Mouse (Mus musculus) midbrain, embryonic 15.5 days (tissue): ENCODE data around the gene Cc2d1a. TPM values are rescaled to one million over a fixed set of nuclear protein-coding genes. Genes with fewer than 3 reads are reported as not detected.

ENCODE experiments used
- ATAC-seq: fragments of 200-750 bp; cut with Nextera tagmentation; replicated peaks from 2 replicates; pipeline ENCODE4 v1.8.0; 2017; ENCODE audit warnings: moderate TSS enrichment
- H3K27ac ChIP-seq: fragments of 300-500 bp; sonication (generic); 2 replicates; pipeline ENCODE4 v1.5.1; 2015; ENCODE audit warnings: mild to moderate bottlenecking, inconsistent platforms
- H3K27me3 ChIP-seq: fragments of 300-500 bp; sonication (generic); replicated peaks from 2 replicates; pipeline ENCODE4 v1.6.1; 2015; ENCODE audit warnings: inconsistent platforms
- H3K36me3 ChIP-seq: fragments of 300-500 bp; sonication (generic); replicated peaks from 2 replicates; pipeline ENCODE4 v1.6.1; 2015; ENCODE audit warnings: inconsistent platforms
- H3K4me1 ChIP-seq: fragments of 300-500 bp; sonication (generic); 2 replicates; pipeline ENCODE4 v1.6.1; 2015; ENCODE audit warnings: inconsistent platforms
- H3K4me2 ChIP-seq: fragments of 300-500 bp; sonication (generic); 2 replicates; pipeline ENCODE4 v1.6.1; 2015; ENCODE audit warnings: inconsistent platforms, mild to moderate bottlenecking, moderate library complexity
- H3K4me3 ChIP-seq: fragments of 300-500 bp; sonication (generic); 2 replicates; pipeline ENCODE4 v1.5.1; 2015; ENCODE audit warnings: mild to moderate bottlenecking, inconsistent platforms
- H3K9ac ChIP-seq: fragments of 300-500 bp; sonication (generic); 2 replicates; pipeline ENCODE4 v1.6.1; 2015; ENCODE audit warnings: mild to moderate bottlenecking, inconsistent platforms
- H3K9me3 ChIP-seq: fragments of 300-500 bp; sonication (generic); 2 replicates; pipeline ENCODE4 v1.6.1; 2016; ENCODE audit warnings: inconsistent platforms
- WGBS: fragments of 180-500 bp; shearing (Covaris S2); methylation state at CpG from one replicate; pipeline ENCODE4 v1.1.7; 2015; ENCODE audit warnings: mixed read lengths; 5-methylcytosine and 5-hydroxymethylcytosine counted together
- polyA plus RNA-seq: library from polyadenylated mRNA; unstranded; fragments of >200 nt; fragmentation: Nextera tagmentation; extraction: Ambion mirVana; gene quantifications from 2 replicates; pipeline ENCODE4 v1.2.1, GENCODE M21; 2015

The Cc2d1a gene
- polyA plus RNA-seq, 1 experiment from 2014 or later: 53.3 TPM

DNA sequence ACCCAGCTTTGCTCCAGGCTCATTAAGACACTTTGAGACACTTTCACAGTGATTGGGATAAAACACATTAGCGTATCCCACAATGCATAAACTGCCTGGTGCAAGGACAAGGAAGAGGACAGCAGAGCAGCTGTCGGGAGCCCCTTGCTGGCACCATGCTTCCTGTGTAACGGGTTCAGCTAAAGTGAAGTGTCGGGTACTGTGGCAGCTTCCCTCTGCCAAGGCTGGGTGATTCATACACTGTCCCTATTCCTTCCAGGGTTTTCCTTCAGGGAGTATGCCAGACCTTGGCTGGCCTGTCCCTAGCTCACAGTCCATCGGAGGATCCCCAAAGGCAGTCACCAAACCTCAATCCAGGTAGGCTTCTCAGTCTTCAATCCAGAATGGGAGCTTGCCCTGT lies 22.4 kb upstream of the Cc2d1a start:
- Histone ChIP-seq H3K4me1 (no peaks in the 10 kb centered on the region), H3K9me3 (no peaks in the 10 kb centered on the region), H3K9ac (no peak overlapping the region), H3K4me3 (no peak overlapping the region), H3K4me2 (no peak overlapping the region), H3K27me3 (no peaks in the 10 kb centered on the region), H3K27ac (no peak overlapping the region), H3K36me3 (peaks cover 25% of the 10 kb centered on the region)
- ATAC-seq: no peak
- WGBS: 91% methylated on average over 5 of the region's 5 CpGs

DNA sequence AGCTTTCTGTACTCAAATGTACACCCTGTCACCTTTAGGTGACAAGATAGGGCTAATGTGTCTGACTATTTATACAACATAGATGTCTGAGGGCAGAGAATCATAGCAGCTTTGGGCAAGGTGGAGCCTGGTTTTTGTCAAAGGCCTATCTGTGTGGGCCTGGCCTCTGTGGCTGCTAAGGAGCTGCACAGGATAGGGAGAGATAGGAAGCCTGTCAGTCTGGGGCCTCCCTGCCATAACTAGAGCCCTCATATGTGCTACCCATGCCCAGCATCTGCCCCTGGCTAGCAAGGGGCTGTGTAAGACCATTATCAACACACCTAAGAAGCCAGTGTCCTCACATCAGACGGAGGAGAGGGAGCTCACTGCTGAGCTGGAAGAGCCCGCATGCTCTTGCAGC lies 20.0 kb upstream of the Cc2d1a start:
- Histone ChIP-seq H3K9me3 (no peaks in the 10 kb centered on the region), H3K4me1 (no peaks in the 10 kb centered on the region), H3K9ac (no peak overlapping the region), H3K4me3 (no peak overlapping the region), H3K36me3 (peaks cover 18% of the 10 kb centered on the region), H3K4me2 (no peak overlapping the region), H3K27me3 (no peaks in the 10 kb centered on the region), H3K27ac (no peak overlapping the region)
- ATAC-seq: no peak
- 87% methylated on average over 2 of the region's 2 CpGs for WGBS

DNA sequence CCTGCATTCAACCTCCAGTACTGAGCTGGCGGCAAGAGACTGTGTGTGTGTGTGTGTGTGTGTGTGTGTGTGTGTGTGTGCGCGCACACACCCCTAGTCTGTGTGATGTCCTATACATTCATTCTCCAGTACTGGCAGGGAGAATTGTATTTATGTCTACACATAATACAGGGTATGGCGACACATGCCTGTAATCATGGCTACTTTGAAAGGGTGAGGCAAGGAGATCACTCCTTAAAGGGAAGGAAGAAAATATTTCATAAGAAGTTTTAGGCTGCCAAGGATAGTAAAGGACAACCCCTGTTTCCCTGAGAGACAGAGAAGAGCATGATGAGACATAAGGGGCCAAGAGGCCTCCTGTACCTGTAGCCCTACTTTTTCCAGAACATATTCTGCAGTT lies 9.9 kb upstream of the Cc2d1a start:
- Histone ChIP-seq H3K27me3 (no peaks in the 10 kb centered on the region), H3K4me1 (no peaks in the 10 kb centered on the region), H3K4me2 (no peak overlapping the region), H3K9ac (no peak overlapping the region), H3K4me3 (no peak overlapping the region), H3K36me3 (peaks cover 10% of the 10 kb centered on the region; the same call in 1 of the 2 replicates), H3K9me3 (no peaks in the 10 kb centered on the region), H3K27ac (no peak overlapping the region)
- no peak for ATAC-seq
- WGBS: 98% methylated on average over 4 of the region's 4 CpGs

DNA sequence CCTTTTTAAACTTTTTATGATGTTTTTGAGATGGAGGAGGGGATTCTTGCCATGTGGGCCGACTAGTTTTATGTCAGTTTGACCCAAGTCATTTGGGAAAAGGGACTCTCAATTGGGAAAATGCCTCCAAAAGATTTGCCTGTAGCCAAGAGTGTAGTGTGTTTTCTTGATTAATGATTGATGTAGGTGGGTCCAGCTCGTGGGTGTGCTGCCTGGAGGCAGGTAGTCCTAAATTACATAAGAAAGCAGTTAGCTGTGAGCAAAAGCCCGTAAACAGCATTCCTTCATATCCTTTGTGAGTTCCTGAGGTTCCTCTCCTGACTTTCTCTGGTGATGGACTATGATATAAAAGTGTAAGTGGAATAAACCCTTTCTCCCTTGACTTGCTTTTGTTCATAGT lies 1.4 kb upstream of the Cc2d1a start:
- Histone ChIP-seq H3K36me3 (0 out of 2 replicates have a peak, but pooled peaks cover 3% of the 10 kb centered on the region), H3K9me3 (no peaks in the 10 kb centered on the region), H3K9ac (no peak overlapping the region), H3K4me2 (no peak overlapping the region), H3K27me3 (no peaks in the 10 kb centered on the region), H3K27ac (no peak overlapping the region), H3K4me3 (no peak overlapping the region), H3K4me1 (peaks cover 27% of the 10 kb centered on the region)
- ATAC-seq: no peak
- WGBS: 86% methylated on average over 3 of the region's 3 CpGs

DNA sequence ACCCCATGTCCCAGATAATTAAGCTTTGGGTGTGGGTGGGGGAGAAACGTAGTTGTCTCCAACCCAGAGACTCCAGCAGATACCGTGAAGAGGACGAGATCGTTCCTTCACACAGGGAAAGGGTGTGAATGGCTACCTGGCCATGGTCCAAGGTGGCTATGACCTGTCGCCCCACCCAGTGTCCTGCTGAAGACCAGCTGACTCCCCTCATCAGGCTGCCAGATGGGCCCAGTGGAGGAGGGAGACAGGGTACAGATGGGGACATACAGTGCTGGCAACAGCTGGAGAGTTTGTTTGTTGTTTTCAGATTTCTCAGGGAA lies 755 bp upstream of the Cc2d1a start:
- H3K4me2 ChIP-seq: peak overlapping the region; percentile 80
- 88% methylated on average over 5 of the region's 5 CpGs for WGBS
- H3K4me3 ChIP-seq: peak overlapping the region; percentile 72
- H3K36me3 ChIP-seq: peaks cover 9% of the 10 kb centered on the region
- no peaks in the 10 kb centered on the region for H3K9me3 ChIP-seq
- H3K9ac ChIP-seq: no peak overlapping the region
- H3K27ac ChIP-seq: no peak overlapping the region
- peak; percentile 6; the same call in 1 of the 2 replicates for ATAC-seq
- H3K4me1 ChIP-seq: peaks cover 27% of the 10 kb centered on the region
- no peaks in the 10 kb centered on the region for H3K27me3 ChIP-seq

DNA sequence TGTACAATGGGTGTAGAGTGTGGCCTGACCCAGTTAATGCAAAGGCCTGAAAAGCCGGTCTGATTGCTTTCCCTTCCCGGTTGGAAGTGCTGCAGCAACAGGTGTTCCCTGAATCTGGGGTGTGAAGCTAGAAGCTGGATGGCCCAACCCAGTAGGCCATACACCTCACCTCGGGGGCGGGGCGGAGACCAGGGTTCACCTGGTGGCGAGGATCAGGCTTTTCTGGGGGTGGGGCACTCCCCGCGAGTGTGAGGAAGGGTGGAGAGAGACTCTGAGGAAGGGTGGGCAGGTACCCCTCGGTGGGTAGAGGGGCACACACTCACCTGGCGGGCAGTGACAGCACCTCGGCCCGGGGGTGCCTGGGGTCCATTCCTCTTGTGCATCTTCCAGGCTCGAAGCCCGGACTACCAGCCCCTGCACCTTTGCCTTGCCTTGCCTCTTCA lies 391 bp downstream of the Cc2d1a start:
- H3K4me3 ChIP-seq: peak overlapping the region; percentile 72
- peak overlapping the region; percentile 80 for H3K4me2 ChIP-seq
- peaks cover 27% of the 10 kb centered on the region for H3K4me1 ChIP-seq
- H3K27ac ChIP-seq: peak overlapping the region; percentile 61
- peak; percentile 83 for ATAC-seq
- 5% methylated on average over 14 of the region's 14 CpGs for WGBS
- H3K27me3 ChIP-seq: no peaks in the 10 kb centered on the region
- H3K9me3 ChIP-seq: no peaks in the 10 kb centered on the region
- peak overlapping the region; percentile 78 for H3K9ac ChIP-seq
- H3K36me3 ChIP-seq: peaks cover 21% of the 10 kb centered on the region

DNA sequence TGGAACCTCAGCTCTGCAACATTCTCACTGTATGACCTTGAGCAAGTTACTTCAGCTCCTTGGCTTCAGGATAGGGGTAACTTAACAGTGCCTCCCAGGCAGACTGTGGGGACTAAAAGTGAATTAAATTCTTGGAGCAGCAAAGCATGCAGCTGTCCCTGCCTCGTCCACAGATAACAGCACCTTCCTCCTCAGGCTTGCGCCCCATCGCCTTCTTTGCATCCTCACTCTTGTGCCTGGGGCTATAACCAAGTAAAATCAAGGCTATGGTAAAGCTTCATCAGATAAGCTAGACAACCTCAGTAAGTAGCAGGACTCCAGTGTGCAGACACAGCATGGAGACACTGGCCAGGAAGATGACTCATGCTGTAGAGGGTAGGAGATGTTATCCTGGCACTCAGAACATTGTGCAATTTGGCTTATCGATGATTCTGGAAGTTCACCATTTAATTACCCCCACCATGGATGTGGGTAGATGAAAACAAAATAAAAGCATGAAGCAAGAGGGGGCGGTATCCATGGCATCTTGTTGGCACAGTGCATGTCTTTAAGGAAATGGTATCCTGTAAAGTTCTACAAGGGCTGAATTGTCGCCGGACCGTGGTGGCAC lies 3.0 kb downstream of the Cc2d1a start:
- Histone ChIP-seq H3K9me3 (no peaks in the 10 kb centered on the region), H3K27me3 (no peaks in the 10 kb centered on the region), H3K4me2 (no peak overlapping the region), H3K27ac (no peak overlapping the region), H3K36me3 (peaks cover 38% of the 10 kb centered on the region), H3K4me1 (peaks cover 27% of the 10 kb centered on the region), H3K4me3 (no peak overlapping the region), H3K9ac (no peak overlapping the region)
- WGBS: 92% methylated on average over 8 of the region's 8 CpGs
- ATAC-seq: no peak

DNA sequence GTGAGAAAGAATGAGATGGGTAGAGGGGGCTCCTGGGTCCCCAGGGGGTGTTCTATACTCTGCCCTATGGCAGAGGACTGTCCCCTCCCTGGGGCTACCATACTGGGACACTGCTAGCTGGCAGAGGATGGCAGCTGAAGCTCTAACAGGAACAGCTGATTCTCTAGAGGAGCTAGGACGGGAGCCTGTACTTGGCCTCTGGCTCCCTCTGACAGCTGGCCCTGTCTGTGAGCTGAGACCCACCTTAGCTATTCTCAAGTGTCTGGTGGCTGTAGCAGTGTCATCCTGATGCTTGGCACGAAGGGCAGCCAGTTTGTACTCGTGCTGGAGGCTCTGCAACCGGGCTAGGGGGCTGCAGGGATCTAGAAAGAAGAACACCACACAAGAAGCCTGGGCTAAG lies 6.9 kb downstream of the Cc2d1a start:
- no peak overlapping the region for H3K4me3 ChIP-seq
- H3K9ac ChIP-seq: no peak overlapping the region
- H3K9me3 ChIP-seq: no peaks in the 10 kb centered on the region
- ATAC-seq: no peak
- WGBS: 92% methylated on average over 4 of the region's 4 CpGs
- H3K27ac ChIP-seq: no peak overlapping the region
- no peaks in the 10 kb centered on the region for H3K27me3 ChIP-seq
- peaks cover 4% of the 10 kb centered on the region for H3K4me1 ChIP-seq
- no peak overlapping the region for H3K4me2 ChIP-seq
- peaks cover 76% of the 10 kb centered on the region for H3K36me3 ChIP-seq

DNA sequence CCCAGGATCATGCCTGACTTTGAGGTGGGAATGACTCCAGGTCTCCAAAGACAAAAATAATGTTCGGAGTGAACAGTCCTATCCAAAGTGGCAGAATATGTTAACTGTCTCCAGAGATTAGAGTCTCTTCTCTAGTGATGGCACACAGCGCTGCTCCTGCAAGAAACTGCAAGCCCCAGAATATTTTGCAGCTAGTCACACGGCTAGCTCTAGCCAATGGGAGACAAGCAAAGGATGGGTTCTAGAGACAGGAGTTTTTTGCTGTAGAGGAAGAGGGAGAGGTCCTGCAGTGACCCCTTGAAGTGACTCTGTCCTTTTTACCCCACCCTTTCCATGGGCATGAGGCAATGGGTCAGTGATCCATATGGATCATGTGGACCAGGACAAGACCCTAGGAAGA lies 9.9 kb downstream of the Cc2d1a start:
- Histone ChIP-seq H3K27me3 (no peaks in the 10 kb centered on the region), H3K9me3 (no peaks in the 10 kb centered on the region), H3K36me3 (peaks cover 87% of the 10 kb centered on the region), H3K9ac (no peak overlapping the region), H3K4me2 (no peak overlapping the region), H3K27ac (no peak overlapping the region), H3K4me3 (no peak overlapping the region), H3K4me1 (no peaks in the 10 kb centered on the region)
- ATAC-seq: no peak
- WGBS: 88% methylated on average over 3 of the region's 3 CpGs

DNA sequence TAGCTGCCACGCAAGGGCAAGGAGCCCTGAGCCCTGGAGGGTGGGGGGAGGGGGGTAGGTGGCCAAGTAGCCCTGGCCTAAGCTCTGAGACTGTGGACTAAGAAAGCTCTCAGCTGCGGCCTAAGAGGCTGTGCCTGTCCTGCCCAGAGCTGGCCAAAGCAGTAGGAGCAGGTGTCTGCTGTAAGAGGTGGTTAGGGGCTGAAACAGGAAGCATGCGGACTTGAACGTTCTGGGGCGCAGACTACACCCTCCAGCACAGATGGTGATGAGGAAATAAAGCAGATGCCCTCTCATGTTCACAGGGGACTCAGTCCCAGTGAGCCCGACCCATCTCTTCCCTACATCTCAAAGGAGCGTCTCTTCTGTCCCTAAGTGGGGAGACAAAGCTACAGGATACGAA lies 15.5 kb downstream of the Cc2d1a start:
- Histone ChIP-seq H3K36me3 (peaks cover 51% of the 10 kb centered on the region), H3K4me1 (peaks cover 5% of the 10 kb centered on the region; the same call in 1 of the 2 replicates), H3K4me2 (no peak overlapping the region), H3K27ac (no peak overlapping the region), H3K9me3 (no peaks in the 10 kb centered on the region), H3K9ac (no peak overlapping the region), H3K27me3 (no peaks in the 10 kb centered on the region), H3K4me3 (no peak overlapping the region)
- 90% methylated on average over 8 of the region's 8 CpGs for WGBS
- no peak for ATAC-seq

DNA sequence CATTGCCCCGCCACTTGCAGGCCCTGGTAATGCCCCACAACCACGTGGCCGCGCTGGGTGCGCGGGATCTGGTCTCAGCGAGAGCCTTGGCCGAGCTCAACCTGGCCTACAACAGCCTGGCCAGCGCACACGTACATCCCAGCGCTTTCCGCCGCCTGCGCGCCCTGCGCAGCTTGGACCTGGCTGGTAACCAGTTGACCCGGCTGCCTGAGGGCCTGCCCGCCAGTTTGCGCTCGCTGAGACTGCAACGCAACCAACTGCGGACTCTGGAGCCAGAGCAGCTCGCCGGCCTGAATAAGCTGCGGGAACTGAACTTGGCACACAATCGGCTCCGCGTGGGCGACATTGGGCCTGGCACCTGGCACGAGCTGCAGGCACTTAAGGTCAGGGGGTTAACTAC lies 16.9 kb downstream of the Cc2d1a start:
- H3K4me1 ChIP-seq: peaks cover 5% of the 10 kb centered on the region; the same call in 1 of the 2 replicates
- no peak overlapping the region for H3K4me3 ChIP-seq
- no peak overlapping the region for H3K27ac ChIP-seq
- no peak overlapping the region for H3K4me2 ChIP-seq
- peak; percentile 13; the same call in 1 of the 2 replicates for ATAC-seq
- H3K9me3 ChIP-seq: no peaks in the 10 kb centered on the region
- no peak overlapping the region for H3K9ac ChIP-seq
- H3K27me3 ChIP-seq: no peaks in the 10 kb centered on the region
- WGBS: 51% methylated on average over 30 of the region's 30 CpGs
- H3K36me3 ChIP-seq: peaks cover 37% of the 10 kb centered on the region

DNA sequence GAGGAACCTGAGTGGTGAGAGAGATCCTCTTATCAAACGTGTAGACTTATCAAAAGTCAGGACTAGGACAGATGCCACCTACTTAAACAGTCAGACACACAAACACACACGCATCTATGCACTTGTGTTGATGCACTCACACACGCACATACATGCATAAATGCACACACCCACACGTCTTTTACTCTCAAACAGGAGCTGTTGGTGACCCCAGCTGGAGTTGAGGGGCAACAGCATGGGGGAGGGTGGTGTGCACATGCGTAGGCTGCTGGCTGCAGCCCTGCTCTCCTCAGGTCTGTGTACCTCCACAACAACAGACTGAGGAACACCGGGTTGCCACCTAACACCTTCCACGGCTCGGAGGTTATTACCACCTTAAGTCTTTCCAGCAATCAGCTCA lies 19.5 kb downstream of the Cc2d1a start:
- Histone ChIP-seq H3K36me3 (peaks cover 15% of the 10 kb centered on the region), H3K9ac (no peak overlapping the region), H3K4me3 (no peak overlapping the region), H3K27me3 (no peaks in the 10 kb centered on the region), H3K9me3 (no peaks in the 10 kb centered on the region), H3K4me1 (peaks cover 5% of the 10 kb centered on the region; the same call in 1 of the 2 replicates), H3K4me2 (no peak overlapping the region), H3K27ac (no peak overlapping the region)
- WGBS: 69% methylated on average over 8 of the region's 8 CpGs
- no peak for ATAC-seq

DNA sequence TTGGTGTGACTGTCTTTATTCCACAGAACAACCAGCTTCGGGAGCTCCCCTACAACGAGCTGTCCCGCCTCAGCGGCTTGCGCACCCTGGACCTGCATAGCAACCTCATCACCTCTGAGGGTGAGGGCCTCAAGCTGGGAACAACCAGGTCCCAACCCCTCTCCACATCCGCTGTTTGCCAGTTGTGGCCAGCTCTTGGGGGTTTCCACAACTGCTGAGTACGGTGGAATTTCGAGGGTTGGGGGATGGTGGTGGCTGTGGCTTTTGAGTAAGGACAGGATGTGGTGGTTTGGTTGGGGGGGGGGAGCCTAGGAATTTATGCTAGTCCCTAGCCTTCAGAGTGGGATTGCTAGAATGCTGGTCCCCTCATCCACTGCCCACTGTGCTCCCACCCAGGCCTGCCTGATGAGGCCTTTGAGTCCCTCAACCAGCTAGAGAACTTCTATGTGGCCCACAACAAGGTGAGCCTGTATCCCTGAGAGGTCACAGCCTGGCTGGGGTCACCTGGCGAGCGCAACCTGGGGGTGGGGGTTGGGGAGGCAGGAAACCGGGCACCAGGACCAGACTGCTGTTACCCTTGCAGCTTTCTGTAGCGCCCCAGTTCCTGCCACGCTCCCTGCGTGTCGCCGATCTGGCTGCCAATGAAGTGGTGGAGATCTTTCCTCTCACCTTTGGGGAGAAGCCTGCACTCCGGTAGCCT lies 20.4 kb downstream of the Cc2d1a start:
- H3K27me3 ChIP-seq: no peaks in the 10 kb centered on the region
- ATAC-seq: no peak
- H3K4me3 ChIP-seq: no peak overlapping the region
- H3K36me3 ChIP-seq: 0 out of 2 replicates have a peak, but pooled peaks cover 7% of the 10 kb centered on the region
- H3K27ac ChIP-seq: no peak overlapping the region
- no peak overlapping the region for H3K9ac ChIP-seq
- 75% methylated on average over 17 of the region's 17 CpGs for WGBS
- H3K4me2 ChIP-seq: no peak overlapping the region
- peaks cover 5% of the 10 kb centered on the region; the same call in 1 of the 2 replicates for H3K4me1 ChIP-seq
- H3K9me3 ChIP-seq: no peaks in the 10 kb centered on the region
